Mouse (Mus musculus): ENCODE measurements at regions not wholly inside any gene's neighbourhood (a gene's known extent, or its start where the extent isn't known, plus 50 kb on each side); places are given as distances from the start of the nearest gene placed in this dataset.

GRCm38 (mm10) chr9:31794911-31795310, 118.4 kb downstream of the Barx2 start:
- Histone ChIP-seq H3K36me3 (ENCODE audit: control insufficient read depth, insufficient read depth, low read length) (no peaks in the 10 kb centered on the region), H3K4me3 (ENCODE audit: low read depth, low read length) (no peak overlapping the region), H3K27ac (ENCODE audit: low read depth, low read length) (no peak overlapping the region), H3K4me2 (ENCODE audit: low read length) (no peak overlapping the region), H3K27me3 (replicated peaks; ENCODE audit: control insufficient read depth, insufficient read depth, low read length) (no peaks in the 10 kb centered on the region), H3K9ac (ENCODE audit: low read length) (no peak overlapping the region), H3K9me3 (replicated peaks; ENCODE audit: control insufficient read depth, low read length) (no peaks in the 10 kb centered on the region), H3K4me1 (ENCODE audit: control insufficient read depth, insufficient read depth, low read length) (no peaks in the 10 kb centered on the region)
- no peak for ATAC-seq
- WGBS: 90% methylated on average over 2 of the region's 2 CpGs
- no peak for DNase-seq (ENCODE audit: low spot score)

GRCm38 (mm10) chr9:31775956-31776355, 137.3 kb downstream of the Barx2 start:
- no peaks in the 10 kb centered on the region for H3K9me3 ChIP-seq (replicated peaks; ENCODE audit: control insufficient read depth, low read length)
- no peak overlapping the region for H3K9ac ChIP-seq (ENCODE audit: low read length)
- H3K36me3 ChIP-seq (ENCODE audit: control insufficient read depth, insufficient read depth, low read length): no peaks in the 10 kb centered on the region
- no peak overlapping the region for H3K27ac ChIP-seq (ENCODE audit: low read depth, low read length)
- ATAC-seq (no peak), DNase-seq (ENCODE audit: low spot score) (peak; percentile 31)
- whole genome bisulfite sequencing: 67% methylated on average over 3 of the region's 3 CpGs
- H3K27me3 ChIP-seq (replicated peaks; ENCODE audit: control insufficient read depth, insufficient read depth, low read length): no peaks in the 10 kb centered on the region
- no peak overlapping the region for H3K4me2 ChIP-seq (ENCODE audit: low read length)
- H3K4me1 ChIP-seq (ENCODE audit: control insufficient read depth, insufficient read depth, low read length): no peaks in the 10 kb centered on the region
- H3K4me3 ChIP-seq (ENCODE audit: low read depth, low read length): no peak overlapping the region

GRCm38 (mm10) chr9:31765401-31765800, 147.9 kb downstream of the Barx2 start:
- Histone ChIP-seq H3K36me3 (ENCODE audit: control insufficient read depth, insufficient read depth, low read length) (no peaks in the 10 kb centered on the region), H3K4me1 (ENCODE audit: control insufficient read depth, insufficient read depth, low read length) (no peaks in the 10 kb centered on the region), H3K27me3 (replicated peaks; ENCODE audit: control insufficient read depth, insufficient read depth, low read length) (no peaks in the 10 kb centered on the region), H3K4me2 (ENCODE audit: low read length) (no peak overlapping the region), H3K9ac (ENCODE audit: low read length) (no peak overlapping the region), H3K27ac (ENCODE audit: low read depth, low read length) (no peak overlapping the region), H3K4me3 (ENCODE audit: low read depth, low read length) (no peak overlapping the region), H3K9me3 (replicated peaks; ENCODE audit: control insufficient read depth, low read length) (no peaks in the 10 kb centered on the region)
- DNase-seq (ENCODE audit: low spot score) (no peak), ATAC-seq (no peak)
- 86% methylated on average over 4 of the region's 4 CpGs for WGBS

- Histone ChIP-seq H3K4me3 (ENCODE audit: low read depth, low read length) (no peak overlapping the region), H3K4me2 (ENCODE audit: low read length) (no peak overlapping the region), H3K9me3 (replicated peaks; ENCODE audit: control insufficient read depth, low read length) (no peaks in the 10 kb centered on the region), H3K9ac (ENCODE audit: low read length) (no peak overlapping the region), H3K27me3 (replicated peaks; ENCODE audit: control insufficient read depth, insufficient read depth, low read length) (no peaks in the 10 kb centered on the region), H3K27ac (ENCODE audit: low read depth, low read length) (no peak overlapping the region), H3K4me1 (ENCODE audit: control insufficient read depth, insufficient read depth, low read length) (no peaks in the 10 kb centered on the region), H3K36me3 (ENCODE audit: control insufficient read depth, insufficient read depth, low read length) (no peaks in the 10 kb centered on the region)
- no peak for ATAC-seq
- 42% methylated on average over 6 of the region's 6 CpGs for WGBS
- no peak for DNase-seq (ENCODE audit: low spot score)
Measured at GRCm38 (mm10) chr9:31757894-31758561, 155.2 kb downstream of the Barx2 start.

- Histone ChIP-seq H3K4me2 (ENCODE audit: low read length) (no peak overlapping the region), H3K9ac (ENCODE audit: low read length) (no peak overlapping the region), H3K9me3 (replicated peaks; ENCODE audit: control insufficient read depth, low read length) (no peaks in the 10 kb centered on the region), H3K4me3 (ENCODE audit: low read depth, low read length) (no peak overlapping the region), H3K27me3 (replicated peaks; ENCODE audit: control insufficient read depth, insufficient read depth, low read length) (no peaks in the 10 kb centered on the region), H3K27ac (ENCODE audit: low read depth, low read length) (no peak overlapping the region), H3K36me3 (ENCODE audit: control insufficient read depth, insufficient read depth, low read length) (no peaks in the 10 kb centered on the region), H3K4me1 (ENCODE audit: control insufficient read depth, insufficient read depth, low read length) (no peaks in the 10 kb centered on the region)
- ATAC-seq: no peak
- DNase-seq (ENCODE audit: low spot score): no peak
Measured at GRCm38 (mm10) chr9:31730443-31730842, 182.8 kb downstream of the Barx2 start.

- H3K4me3 ChIP-seq (ENCODE audit: low read depth, low read length): no peak overlapping the region
- no peaks in the 10 kb centered on the region for H3K27me3 ChIP-seq (replicated peaks; ENCODE audit: control insufficient read depth, insufficient read depth, low read length)
- no peaks in the 10 kb centered on the region for H3K4me1 ChIP-seq (ENCODE audit: control insufficient read depth, insufficient read depth, low read length)
- H3K9ac ChIP-seq (ENCODE audit: low read length): no peak overlapping the region
- no peaks in the 10 kb centered on the region for H3K36me3 ChIP-seq (ENCODE audit: control insufficient read depth, insufficient read depth, low read length)
- DNase-seq (ENCODE audit: low spot score) (no peak), ATAC-seq (no peak)
- no peak overlapping the region for H3K27ac ChIP-seq (ENCODE audit: low read depth, low read length)
- no peak overlapping the region for H3K4me2 ChIP-seq (ENCODE audit: low read length)
- no peaks in the 10 kb centered on the region for H3K9me3 ChIP-seq (replicated peaks; ENCODE audit: control insufficient read depth, low read length)
- WGBS: 65% methylated on average over 6 of the region's 6 CpGs
Measured at GRCm38 (mm10) chr9:31719309-31719708, 194.0 kb downstream of the Barx2 start.

- Histone ChIP-seq H3K4me2 (ENCODE audit: low read length) (no peak overlapping the region), H3K36me3 (ENCODE audit: control insufficient read depth, insufficient read depth, low read length) (no peaks in the 10 kb centered on the region), H3K4me1 (ENCODE audit: control insufficient read depth, insufficient read depth, low read length) (no peaks in the 10 kb centered on the region), H3K4me3 (ENCODE audit: low read depth, low read length) (no peak overlapping the region), H3K9me3 (replicated peaks; ENCODE audit: control insufficient read depth, low read length) (no peaks in the 10 kb centered on the region), H3K27me3 (replicated peaks; ENCODE audit: control insufficient read depth, insufficient read depth, low read length) (no peaks in the 10 kb centered on the region), H3K27ac (ENCODE audit: low read depth, low read length) (no peak overlapping the region), H3K9ac (ENCODE audit: low read length) (no peak overlapping the region)
- DNase-seq (ENCODE audit: low spot score) (no peak), ATAC-seq (no peak)
- WGBS: 53% methylated on average over 2 of the region's 2 CpGs
Measured at GRCm38 (mm10) chr9:31710022-31710421, 203.2 kb downstream of the Barx2 start.

- no peak for DNase-seq (ENCODE audit: low spot score)
Measured at GRCm38 (mm10) chr9:31706688-31707087, 206.6 kb downstream of the Barx2 start.

GRCm38 (mm10) chr9:31690921-31691475, 222.3 kb downstream of the Barx2 start:
- DNase-seq (ENCODE audit: low spot score) (no peak), ATAC-seq (no peak)
- H3K9ac ChIP-seq (ENCODE audit: low read length): no peak overlapping the region
- WGBS: 51% methylated on average over 7 of the region's 7 CpGs
- no peak overlapping the region for H3K4me3 ChIP-seq (ENCODE audit: low read depth, low read length)
- H3K4me1 ChIP-seq (ENCODE audit: control insufficient read depth, insufficient read depth, low read length): peaks cover 6% of the 10 kb centered on the region; the same call in 1 of the 2 replicates
- H3K9me3 ChIP-seq (replicated peaks; ENCODE audit: control insufficient read depth, low read length): no peaks in the 10 kb centered on the region
- no peak overlapping the region for H3K27ac ChIP-seq (ENCODE audit: low read depth, low read length)
- H3K4me2 ChIP-seq (ENCODE audit: low read length): no peak overlapping the region
- H3K36me3 ChIP-seq (ENCODE audit: control insufficient read depth, insufficient read depth, low read length): no peaks in the 10 kb centered on the region
- H3K27me3 ChIP-seq (replicated peaks; ENCODE audit: control insufficient read depth, insufficient read depth, low read length): no peaks in the 10 kb centered on the region

More at GRCm38 (mm10) chr9:31706688-31707087, 206.6 kb downstream of the Barx2 start:
- no peak overlapping the region for H3K27ac ChIP-seq (ENCODE audit: low read depth, low read length)
- no peaks in the 10 kb centered on the region for H3K4me1 ChIP-seq (ENCODE audit: control insufficient read depth, insufficient read depth, low read length)
- H3K36me3 ChIP-seq (ENCODE audit: control insufficient read depth, insufficient read depth, low read length): no peaks in the 10 kb centered on the region
- no peaks in the 10 kb centered on the region for H3K27me3 ChIP-seq (replicated peaks; ENCODE audit: control insufficient read depth, insufficient read depth, low read length)
- no peak overlapping the region for H3K4me3 ChIP-seq (ENCODE audit: low read depth, low read length)
- ATAC-seq: no peak
- no peak overlapping the region for H3K9ac ChIP-seq (ENCODE audit: low read length)
- H3K4me2 ChIP-seq (ENCODE audit: low read length): no peak overlapping the region
- WGBS: 73% methylated on average over 7 of the region's 7 CpGs
- no peaks in the 10 kb centered on the region for H3K9me3 ChIP-seq (replicated peaks; ENCODE audit: control insufficient read depth, low read length)
